Mouse (Mus musculus): ENCODE results near the gene Cnnm2. TPM values are rescaled to one million over a fixed set of nuclear protein-coding genes. Genes with fewer than 3 reads are reported as not detected.
"Not testable (repeated sequence)": the region's sequence is repeated elsewhere in the genome, so short reads cannot be mapped to it uniquely, and the experiment has no call there.

The Cnnm2 gene
- polyA plus RNA-seq, 1 experiment from 2014 or later = 3.8 TPM

DNA sequence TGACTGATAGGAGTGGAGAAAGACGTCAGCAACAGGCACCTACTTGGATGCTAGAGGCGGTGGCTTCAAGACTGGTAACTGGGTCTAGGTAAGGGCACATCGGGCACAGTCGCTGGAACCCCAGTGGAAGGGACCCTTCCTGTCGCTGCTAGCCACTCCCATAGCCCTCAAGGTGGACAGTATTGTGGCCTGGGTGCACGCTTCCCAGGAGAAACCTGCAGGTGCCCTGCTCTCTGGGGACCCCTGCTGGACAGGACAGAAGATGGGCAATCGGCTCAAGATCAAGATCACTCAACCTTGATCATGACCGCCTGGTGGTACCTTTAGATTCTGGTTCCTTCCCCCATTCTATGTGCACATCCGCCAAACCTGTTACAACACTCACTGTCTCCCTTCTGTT, 6.3 kb upstream of the Cnnm2 start:
- WGBS = 55% methylated on average over 9 of the region's 9 CpGs
- Histone ChIP-seq H3K4me2 (ENCODE audit: low read length) (no peak overlapping the region), H3K9ac (replicated peaks; ENCODE audit: low read depth, low read length) (no peak overlapping the region), H3K36me3 (ENCODE audit: control insufficient read depth, insufficient read depth) (no peaks in the 10 kb centered on the region), H3K27ac (ENCODE audit: low read length) (no peak overlapping the region), H3K9me3 (ENCODE audit: control insufficient read depth, low read length) (no peaks in the 10 kb centered on the region), H3K4me1 (replicated peaks; ENCODE audit: control insufficient read depth, insufficient read depth, low read length) (no peaks in the 10 kb centered on the region), H3K4me3 (replicated peaks; ENCODE audit: low read length) (no peak overlapping the region), H3K27me3 (replicated peaks; ENCODE audit: control insufficient read depth, insufficient read depth, low read length) (peaks cover 4% of the 10 kb centered on the region; the same call in 1 of the 2 replicates)
- ATAC-seq = no peak

DNA sequence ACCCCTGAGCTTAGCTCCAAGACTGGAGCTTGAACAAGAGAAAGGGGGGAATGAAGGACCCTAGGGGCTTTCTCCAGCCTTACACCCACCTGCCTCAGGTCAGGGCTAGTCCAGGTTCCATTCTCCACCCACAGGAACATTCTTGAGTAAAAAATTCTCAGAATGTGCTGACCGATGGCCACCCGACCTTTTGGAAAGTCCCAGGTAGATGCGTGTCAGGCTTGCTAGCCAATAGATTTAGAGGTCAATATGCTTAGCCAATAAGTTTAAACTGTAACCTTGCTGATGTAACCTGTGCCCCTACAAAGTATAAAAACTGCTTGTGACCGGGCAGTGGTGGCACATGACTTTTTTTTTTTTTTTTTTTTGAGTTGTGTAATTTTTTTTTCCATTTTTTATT, 5.2 kb upstream of the Cnnm2 start:
- H3K4me3 ChIP-seq (replicated peaks; ENCODE audit: low read length) = no peak overlapping the region
- no peaks in the 10 kb centered on the region for H3K4me1 ChIP-seq (replicated peaks; ENCODE audit: control insufficient read depth, insufficient read depth, low read length)
- 92% methylated on average over 4 of the region's 4 CpGs for WGBS
- no peak overlapping the region for H3K27ac ChIP-seq (ENCODE audit: low read length)
- no peaks in the 10 kb centered on the region for H3K36me3 ChIP-seq (ENCODE audit: control insufficient read depth, insufficient read depth)
- no peak overlapping the region for H3K4me2 ChIP-seq (ENCODE audit: low read length)
- no peak overlapping the region for H3K9ac ChIP-seq (replicated peaks; ENCODE audit: low read depth, low read length)
- peaks cover 4% of the 10 kb centered on the region; the same call in 1 of the 2 replicates for H3K27me3 ChIP-seq (replicated peaks; ENCODE audit: control insufficient read depth, insufficient read depth, low read length)
- no peak for ATAC-seq
- no peaks in the 10 kb centered on the region for H3K9me3 ChIP-seq (ENCODE audit: control insufficient read depth, low read length)

DNA sequence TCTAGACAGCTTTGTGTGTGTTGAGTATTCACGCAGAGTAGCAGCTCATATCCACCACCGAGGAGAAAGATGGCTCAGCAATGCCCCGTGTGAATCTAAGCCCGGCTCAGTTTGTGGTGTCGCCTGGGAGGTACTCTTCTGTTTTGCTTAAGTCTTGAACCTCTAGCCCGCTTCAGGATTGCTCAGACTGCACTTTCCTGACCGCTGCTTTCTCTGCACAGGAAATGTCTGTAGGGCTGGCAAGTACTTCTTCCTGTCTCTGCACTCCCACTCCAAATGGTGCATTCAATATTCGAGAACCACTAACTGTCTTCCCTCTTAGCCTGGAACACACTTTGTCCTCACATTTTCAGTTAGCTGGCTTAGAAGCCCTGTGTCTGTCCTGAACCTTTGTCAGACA, 2.3 kb upstream of the Cnnm2 start:
- Histone ChIP-seq H3K9ac (replicated peaks; ENCODE audit: low read depth, low read length) (no peak overlapping the region), H3K27ac (ENCODE audit: low read length) (no peak overlapping the region), H3K4me1 (replicated peaks; ENCODE audit: control insufficient read depth, insufficient read depth, low read length) (peaks cover 18% of the 10 kb centered on the region), H3K9me3 (ENCODE audit: control insufficient read depth, low read length) (no peaks in the 10 kb centered on the region), H3K4me2 (ENCODE audit: low read length) (no peak overlapping the region), H3K27me3 (replicated peaks; ENCODE audit: control insufficient read depth, insufficient read depth, low read length) (peaks cover 16% of the 10 kb centered on the region), H3K36me3 (ENCODE audit: control insufficient read depth, insufficient read depth) (no peaks in the 10 kb centered on the region), H3K4me3 (replicated peaks; ENCODE audit: low read length) (no peak overlapping the region)
- WGBS = 67% methylated on average over 8 of the region's 8 CpGs
- no peak for ATAC-seq

DNA sequence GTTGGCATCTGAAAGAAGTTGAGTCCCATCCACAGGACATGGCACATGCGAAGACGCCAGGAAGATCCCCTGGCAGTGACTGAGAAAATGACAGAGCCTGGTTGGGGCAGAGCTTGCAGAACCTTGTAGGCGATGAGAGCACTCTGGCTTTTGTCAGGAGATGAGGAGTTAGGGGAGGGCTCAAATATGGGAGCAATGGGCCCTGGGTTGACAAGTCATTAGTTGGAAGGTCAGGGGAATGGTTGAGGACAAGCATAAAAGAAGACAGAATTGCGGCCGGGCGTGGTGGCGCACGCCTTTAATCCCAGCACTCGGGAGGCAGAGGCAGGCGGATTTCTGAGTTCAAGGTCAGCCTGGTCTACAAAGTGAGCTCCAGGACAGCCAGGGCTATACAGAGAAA, 1.5 kb upstream of the Cnnm2 start:
- not testable (repeated sequence) for H3K27ac ChIP-seq (ENCODE audit: low read length); ATAC-seq; H3K36me3 ChIP-seq (ENCODE audit: control insufficient read depth, insufficient read depth); H3K9me3 ChIP-seq (ENCODE audit: control insufficient read depth, low read length); H3K4me3 ChIP-seq (replicated peaks; ENCODE audit: low read length); H3K9ac ChIP-seq (replicated peaks; ENCODE audit: low read depth, low read length); H3K4me2 ChIP-seq (ENCODE audit: low read length)
- Histone ChIP-seq H3K27me3 (replicated peaks; ENCODE audit: control insufficient read depth, insufficient read depth, low read length) (peaks cover 16% of the 10 kb centered on the region), H3K4me1 (replicated peaks; ENCODE audit: control insufficient read depth, insufficient read depth, low read length) (peaks cover 26% of the 10 kb centered on the region)
- WGBS = 83% methylated on average over 10 of the region's 10 CpGs

DNA sequence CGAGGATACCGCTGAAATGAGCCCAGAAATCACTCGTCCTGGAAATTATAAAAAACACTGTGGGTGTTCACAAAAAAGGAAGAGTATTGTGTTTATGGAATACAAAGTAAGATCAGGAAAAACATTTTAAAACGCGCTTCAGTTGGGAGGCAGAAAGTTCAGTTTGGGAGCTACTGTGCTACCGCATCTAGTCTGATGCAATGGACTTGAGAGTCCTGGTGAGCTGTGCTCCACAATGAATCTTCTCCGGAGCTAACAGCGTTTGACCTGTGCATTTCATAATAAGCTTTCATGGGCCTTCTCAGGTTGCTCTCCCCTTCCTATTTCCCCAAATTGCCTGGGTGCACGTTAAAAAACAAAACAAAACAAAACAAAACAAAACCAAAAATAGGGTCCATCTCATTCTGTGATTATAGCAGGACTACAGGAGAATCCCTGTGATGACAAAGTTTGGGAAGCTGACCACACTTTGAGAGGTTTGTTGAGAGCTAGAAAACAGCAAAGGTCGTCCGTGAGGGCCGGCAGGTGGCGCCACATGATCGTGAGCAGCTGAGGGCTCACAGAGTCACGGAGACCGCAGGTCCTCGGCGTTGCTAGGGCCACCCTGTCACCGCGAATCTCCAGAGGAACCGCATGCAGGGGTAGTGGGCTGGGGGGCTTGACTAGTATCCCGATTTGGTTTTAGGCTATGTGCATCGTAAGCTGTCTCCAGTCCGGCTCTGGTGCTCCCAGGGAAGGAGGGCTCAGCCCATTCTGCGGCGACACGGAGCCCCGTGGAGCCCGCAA, 828 bp upstream of the Cnnm2 start:
- Histone ChIP-seq H3K4me3 (replicated peaks; ENCODE audit: low read length) (peak overlapping the region; percentile 81), H3K27me3 (replicated peaks; ENCODE audit: control insufficient read depth, insufficient read depth, low read length) (peaks cover 16% of the 10 kb centered on the region), H3K9ac (replicated peaks; ENCODE audit: low read depth, low read length) (0 out of 2 replicates have a peak overlapping the region, but pooled peaks have one; percentile 34), H3K27ac (ENCODE audit: low read length) (peak overlapping the region; percentile 59; the same call in 1 of the 2 replicates), H3K9me3 (ENCODE audit: control insufficient read depth, low read length) (no peaks in the 10 kb centered on the region), H3K36me3 (ENCODE audit: control insufficient read depth, insufficient read depth) (no peaks in the 10 kb centered on the region), H3K4me2 (ENCODE audit: low read length) (peak overlapping the region; percentile 99), H3K4me1 (replicated peaks; ENCODE audit: control insufficient read depth, insufficient read depth, low read length) (peaks cover 27% of the 10 kb centered on the region)
- WGBS = 19% methylated on average over 29 of the region's 29 CpGs
- ATAC-seq = peak; percentile 66

DNA sequence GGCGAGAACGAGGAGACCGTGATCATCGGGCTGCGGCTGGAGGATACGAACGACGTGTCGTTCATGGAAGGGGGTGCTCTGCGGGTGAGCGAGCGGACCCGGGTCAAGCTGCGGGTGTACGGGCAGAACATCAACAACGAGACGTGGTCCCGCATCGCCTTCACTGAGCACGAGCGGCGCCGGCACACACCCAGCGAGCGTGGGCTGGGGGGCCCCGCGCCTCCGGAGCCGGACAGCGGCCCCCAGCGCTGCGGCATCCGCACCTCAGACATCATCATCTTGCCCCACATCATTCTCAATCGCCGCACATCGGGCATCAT, 535 bp downstream of the Cnnm2 start:
- H3K4me1 ChIP-seq (replicated peaks; ENCODE audit: control insufficient read depth, insufficient read depth, low read length) = peaks cover 27% of the 10 kb centered on the region
- H3K27me3 ChIP-seq (replicated peaks; ENCODE audit: control insufficient read depth, insufficient read depth, low read length) = peaks cover 16% of the 10 kb centered on the region
- 0% methylated on average over 36 of the region's 36 CpGs for WGBS
- H3K4me2 ChIP-seq (ENCODE audit: low read length) = peak overlapping the region; percentile 88
- peak overlapping the region; percentile 81 for H3K9ac ChIP-seq (replicated peaks; ENCODE audit: low read depth, low read length)
- no peaks in the 10 kb centered on the region for H3K36me3 ChIP-seq (ENCODE audit: control insufficient read depth, insufficient read depth)
- no peaks in the 10 kb centered on the region for H3K9me3 ChIP-seq (ENCODE audit: control insufficient read depth, low read length)
- ATAC-seq = no peak
- H3K27ac ChIP-seq (ENCODE audit: low read length) = peak overlapping the region; percentile 87
- peak overlapping the region; percentile 81 for H3K4me3 ChIP-seq (replicated peaks; ENCODE audit: low read length)

DNA sequence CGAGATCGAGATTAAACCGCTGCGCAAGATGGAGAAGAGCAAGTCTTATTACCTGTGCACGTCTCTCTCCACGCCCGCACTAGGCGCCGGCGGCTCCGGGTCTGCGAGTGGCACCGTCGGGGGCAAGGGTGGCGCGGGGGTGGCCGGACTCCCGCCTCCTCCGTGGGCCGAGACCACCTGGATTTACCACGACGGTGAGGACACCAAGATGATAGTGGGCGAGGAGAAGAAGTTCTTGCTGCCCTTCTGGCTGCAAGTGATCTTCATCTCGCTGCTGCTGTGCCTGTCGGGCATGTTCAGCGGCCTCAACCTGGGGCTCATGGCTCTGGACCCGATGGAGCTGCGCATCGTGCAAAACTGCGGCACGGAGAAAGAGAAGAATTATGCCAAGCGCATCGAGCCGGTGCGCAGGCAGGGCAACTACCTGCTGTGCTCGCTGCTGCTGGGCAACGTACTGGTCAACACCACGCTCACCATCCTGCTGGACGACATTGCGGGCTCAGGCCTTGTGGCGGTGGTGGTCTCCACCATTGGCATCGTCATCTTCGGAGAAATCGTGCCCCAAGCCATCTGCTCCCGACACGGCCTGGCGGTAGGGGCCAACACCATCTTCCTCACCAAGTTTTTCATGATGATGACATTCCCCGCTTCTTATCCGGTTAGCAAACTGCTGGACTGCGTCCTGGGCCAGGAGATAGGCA, 1.0 kb downstream of the Cnnm2 start:
- H3K9ac ChIP-seq (replicated peaks; ENCODE audit: low read depth, low read length) = peak overlapping the region; percentile 81
- WGBS = under 1% methylated on average over 49 of the region's 50 CpGs
- H3K27me3 ChIP-seq (replicated peaks; ENCODE audit: control insufficient read depth, insufficient read depth, low read length) = peaks cover 16% of the 10 kb centered on the region
- peak overlapping the region; percentile 88 for H3K4me2 ChIP-seq (ENCODE audit: low read length)
- H3K27ac ChIP-seq (ENCODE audit: low read length) = no peak overlapping the region
- no peaks in the 10 kb centered on the region for H3K9me3 ChIP-seq (ENCODE audit: control insufficient read depth, low read length)
- no peaks in the 10 kb centered on the region for H3K36me3 ChIP-seq (ENCODE audit: control insufficient read depth, insufficient read depth)
- H3K4me3 ChIP-seq (replicated peaks; ENCODE audit: low read length) = peak overlapping the region; percentile 81
- H3K4me1 ChIP-seq (replicated peaks; ENCODE audit: control insufficient read depth, insufficient read depth, low read length) = peaks cover 27% of the 10 kb centered on the region
- no peak for ATAC-seq

DNA sequence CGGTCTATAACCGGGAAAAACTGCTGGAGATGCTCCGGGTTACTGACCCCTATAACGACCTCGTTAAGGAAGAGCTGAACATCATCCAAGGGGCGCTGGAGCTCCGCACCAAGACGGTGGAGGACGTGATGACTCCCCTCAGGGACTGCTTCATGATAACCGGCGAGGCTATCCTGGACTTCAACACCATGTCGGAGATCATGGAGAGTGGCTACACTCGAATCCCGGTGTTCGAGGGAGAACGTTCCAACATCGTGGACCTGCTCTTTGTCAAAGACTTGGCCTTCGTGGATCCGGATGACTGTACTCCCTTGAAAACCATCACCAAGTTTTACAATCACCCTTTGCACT, 1.6 kb downstream of the Cnnm2 start:
- H3K4me3 ChIP-seq (replicated peaks; ENCODE audit: low read length) = peak overlapping the region; percentile 81
- H3K9ac ChIP-seq (replicated peaks; ENCODE audit: low read depth, low read length) = peak overlapping the region; percentile 81; the same call in 1 of the 2 replicates
- peak overlapping the region; percentile 88 for H3K4me2 ChIP-seq (ENCODE audit: low read length)
- 1% methylated on average over 19 of the region's 19 CpGs for WGBS
- H3K4me1 ChIP-seq (replicated peaks; ENCODE audit: control insufficient read depth, insufficient read depth, low read length) = peaks cover 27% of the 10 kb centered on the region
- H3K27me3 ChIP-seq (replicated peaks; ENCODE audit: control insufficient read depth, insufficient read depth, low read length) = peaks cover 14% of the 10 kb centered on the region
- no peaks in the 10 kb centered on the region for H3K36me3 ChIP-seq (ENCODE audit: control insufficient read depth, insufficient read depth)
- no peaks in the 10 kb centered on the region for H3K9me3 ChIP-seq (ENCODE audit: control insufficient read depth, low read length)
- no peak for ATAC-seq
- no peak overlapping the region for H3K27ac ChIP-seq (ENCODE audit: low read length)

DNA sequence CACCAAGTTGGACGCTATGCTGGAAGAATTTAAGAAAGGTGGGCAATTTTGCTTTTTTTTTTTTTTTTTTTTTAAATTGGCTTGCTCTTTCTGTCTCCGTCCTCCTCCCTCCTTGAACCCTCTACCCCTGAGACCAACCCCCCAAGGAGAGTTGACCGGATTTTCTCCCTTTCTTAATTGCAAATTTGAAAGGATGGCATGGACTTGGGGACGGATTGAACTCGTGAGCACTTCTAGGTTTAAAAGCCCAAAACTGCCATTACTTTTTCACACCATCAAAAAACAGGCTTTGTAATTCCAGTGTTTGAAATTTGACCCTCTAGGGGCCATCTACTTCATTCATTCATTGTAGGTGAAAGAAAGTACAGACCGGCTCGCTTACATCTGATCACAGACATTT, 2.0 kb downstream of the Cnnm2 start:
- Histone ChIP-seq H3K9me3 (ENCODE audit: control insufficient read depth, low read length) (no peaks in the 10 kb centered on the region), H3K4me2 (ENCODE audit: low read length) (peak overlapping the region; percentile 88), H3K27me3 (replicated peaks; ENCODE audit: control insufficient read depth, insufficient read depth, low read length) (peaks cover 12% of the 10 kb centered on the region), H3K4me3 (replicated peaks; ENCODE audit: low read length) (peak overlapping the region; percentile 81), H3K36me3 (ENCODE audit: control insufficient read depth, insufficient read depth) (no peaks in the 10 kb centered on the region), H3K4me1 (replicated peaks; ENCODE audit: control insufficient read depth, insufficient read depth, low read length) (peaks cover 27% of the 10 kb centered on the region), H3K9ac (replicated peaks; ENCODE audit: low read depth, low read length) (no peak overlapping the region), H3K27ac (ENCODE audit: low read length) (no peak overlapping the region)
- 17% methylated on average over 7 of the region's 7 CpGs for whole genome bisulfite sequencing
- ATAC-seq = no peak
